Comparison of ENCODE assay signal across 10 mouse cellular contexts in genomic region chr1:189883531-189884170, GRCm38 (mm10). TPM values are rescaled to one million over a fixed set of nuclear protein-coding genes. Genes with fewer than 3 reads are reported as not detected.
DNase-seq lines count a peak whose midpoint lies in the region; ATAC-seq and TF ChIP-seq lines count a peak whose summit lies in the region.
"Had no signal": no experiment of that assay in that cellular context is flagged by ENCODE, and none has a peak within 500 bp of the region (broad histone marks: within the 10 kb centered on the region; RNA-seq: fewer than 3 reads in every experiment).

No protein-coding gene starts in this region.

- H3K9ac ChIP-seq in intestine, postnatal 0 days (ENCODE audit: low read depth, low read length): no peak overlapping the region
- H3K9ac ChIP-seq: heart, embryonic 15.5 days had no signal

- H3K4me2 ChIP-seq in intestine, postnatal 0 days (replicated peaks; ENCODE audit: low read depth): no peak overlapping the region
- H3K4me2 ChIP-seq: heart, embryonic 15.5 days had no signal

- no peaks in the 10 kb centered on the region for H3K9me3 ChIP-seq in intestine, postnatal 0 days (ENCODE audit: control insufficient read depth)
- H3K9me3 ChIP-seq: heart, embryonic 15.5 days had no signal

- H3K36me3 ChIP-seq in intestine, postnatal 0 days (ENCODE audit: control insufficient read depth, insufficient read depth): peaks cover 19% of the 10 kb centered on the region; the same call in 1 of the 2 replicates

- H3K4me3 ChIP-seq in intestine, postnatal 0 days (ENCODE audit: low read depth, low read length): no peak overlapping the region
- H3K4me3 ChIP-seq: heart, embryonic 15.5 days had no signal

- ATAC-seq in intestine, postnatal 0 days: peak; percentile 34; the same call in 1 of the 2 replicates
- peak; percentile 62 for ATAC-seq in megakaryocyte progenitor cell, adult 5-6 weeks (replicated peaks; ENCODE audit: poor library complexity)
- ATAC-seq: Patski had no signal

- H3K4me1 ChIP-seq in intestine, postnatal 0 days (replicated peaks; ENCODE audit: control insufficient read depth, insufficient read depth, low read length): no peaks in the 10 kb centered on the region

- peak; percentile 75 for TF ChIP-seq CTCF in intestine, postnatal 0 days (IDR thresholded peaks at IDR 0.05; ENCODE audit: low read depth)

- H3K27ac ChIP-seq in intestine, postnatal 0 days (ENCODE audit: low read depth, low read length): no peak overlapping the region
- H3K27ac ChIP-seq: heart, embryonic 15.5 days had no signal

- 59% methylated on average over 18 of the region's 18 CpGs for WGBS in intestine, postnatal 0 days

- peak; percentile 93 for DNase-seq in heart, adult 11 months
- no peak for DNase-seq in heart, adult 9 months (ENCODE audit: low spot score in 2 of 2)
- peak; percentile 25 for DNase-seq in adipocyte (ENCODE audit: low spot score)
- DNase-seq in embryo, embryonic 11.5 days (ENCODE audit: low read depth, low spot score): peak; percentile 23
- peak; percentile 23 to 52 for DNase-seq in left cerebral cortex, adult 8-10 months (ENCODE audit: low spot score in 2 of 2)
- DNase-seq in testis, postnatal 14 days (ENCODE audit: low spot score): peak; percentile 38

- no peaks in the 10 kb centered on the region for H3K27me3 ChIP-seq in intestine, postnatal 0 days (replicated peaks; ENCODE audit: control insufficient read depth, insufficient read depth, low read length)
- H3K27me3 ChIP-seq: heart, embryonic 15.5 days; Patski had no signal

RNA-seq across cellular contexts. Expression of gene Smyd2, which starts 38.5 kb away (rescaled TPM):
- 47.1 and 48.1 TPM in 2 replicates for polyA plus RNA-seq in intestine, postnatal 0 days (2015; fragmentation: Nextera tagmentation; extraction: Ambion mirVana)
- total RNA-seq in left cerebral cortex, adult 8-10 months (2022): 100 to 1,000 TPM in 1 of 4 experiments, 10 to 100 TPM in 3; 87.4 to 105 (median 91.9) TPM
- total RNA-seq in megakaryocyte progenitor cell, adult 5-6 weeks (2015): 88.9 and 94.8 TPM in 2 replicates
- total RNA-seq in megakaryocyte progenitor cell, adult 5-6 weeks (2017): 99.6 and 139 TPM in 2 replicates

Comparison
In these comparisons a context has a peak if more than half of its experiments do, and no peak if none do; other contexts are left out.
1. DNase-seq: peak in heart, adult 11 months (single experiment), adipocyte (single experiment), embryo, embryonic 11.5 days (single experiment), left cerebral cortex, adult 8-10 months (2 of 2) and testis, postnatal 14 days (single experiment); none in heart, adult 9 months (0 of 2).